Mouse (Mus musculus) spleen, adult 2 months (tissue): ENCODE results near the gene Ccdc33.

ENCODE experiments used
- CTCF ChIP-seq: fragments of 200-500 bp; IDR thresholded peaks from 2 replicates; pipeline ENCODE4 v1.5.1; 2011; ENCODE audit warnings: mild to moderate bottlenecking, inconsistent platforms; ENCODE audit not compliant: insufficient read depth, insufficient read length, insufficient replicate concordance; ENCODE audit errors: extremely low read depth
- POLR2A ChIP-seq: fragments of 200-500 bp; IDR thresholded peaks from 2 replicates; pipeline ENCODE4 v1.6.1; 2011; ENCODE audit warnings: low read depth, low read length, inconsistent platforms

GRCm38 (mm10) chr9:57998032-57998659 is 120.5 kb downstream of the Ccdc33 start:
- TF ChIP-seq CTCF (peak; percentile 71; the same call in 1 of the 2 replicates), POLR2A (no peak)
